Mouse (Mus musculus) forebrain, postnatal 0 days (tissue): ENCODE measurements around the gene Donson. TPM values are rescaled to one million over a fixed set of nuclear protein-coding genes. Genes with fewer than 3 reads are reported as not detected.

Experiments used
- ATAC-seq: fragments of 200-750 bp; cut with Nextera tagmentation; 2 replicates; pipeline ENCODE4 v1.8.0; 2017; ENCODE audit warnings: mild to moderate bottlenecking, moderate library complexity
- DNase-seq: peaks from one replicate; pipeline ENCODE4 v3.0.0-alpha.2; 2015
- H3K27ac ChIP-seq: fragments of 300-500 bp; sonication (generic); 2 replicates; pipeline ENCODE4 v1.5.1; 2014; ENCODE audit warnings: low read depth, mild to moderate bottlenecking, antibody characterized with exemption, low read length, moderate library complexity, mixed read lengths
- H3K27me3 ChIP-seq: fragments of 300-500 bp; sonication (generic); 2 replicates; pipeline ENCODE4 v1.6.1; 2014; ENCODE audit warnings: mild to moderate bottlenecking, low read length, mixed read lengths; ENCODE audit not compliant: insufficient read depth
- H3K36me3 ChIP-seq: fragments of 300-500 bp; sonication (generic); 2 replicates; pipeline ENCODE4 v1.6.1; 2014; ENCODE audit warnings: mild to moderate bottlenecking, moderate library complexity; ENCODE audit not compliant: insufficient read depth
- H3K4me1 ChIP-seq: fragments of 300-500 bp; sonication (generic); 2 replicates; pipeline ENCODE4 v1.6.1; 2014; ENCODE audit warnings: antibody characterized with exemption; ENCODE audit not compliant: insufficient read depth
- H3K4me2 ChIP-seq: fragments of 300-500 bp; sonication (generic); 2 replicates; pipeline ENCODE4 v1.6.1; 2014; ENCODE audit warnings: low read depth, mild to moderate bottlenecking, moderate library complexity
- H3K4me3 ChIP-seq: fragments of 300-500 bp; sonication (generic); 2 replicates; pipeline ENCODE4 v1.5.1; 2014; ENCODE audit warnings: low read depth, low read length, mixed read lengths
- H3K9ac ChIP-seq: fragments of 300-500 bp; sonication (generic); 2 replicates; pipeline ENCODE4 v1.6.1; 2014; ENCODE audit warnings: mild to moderate bottlenecking
- H3K9me3 ChIP-seq: fragments of 300-500 bp; sonication (generic); 2 replicates; pipeline ENCODE4 v1.6.1; 2016; ENCODE audit warnings: low read length
- CTCF ChIP-seq: sonication (generic); IDR thresholded peaks from 2 replicates; pipeline ENCODE4 v1.5.1; 2016; ENCODE audit warnings: antibody characterized with exemption, control low read depth, low read depth
- WGBS: fragments of 180-500 bp; shearing (Covaris S2); extraction: QIAGEN DNeasy Blood & Tissue Kit; methylation state at CpG from one replicate; pipeline ENCODE4 v1.1.7; 2014; 5-methylcytosine and 5-hydroxymethylcytosine counted together
- polyA plus RNA-seq: library from polyadenylated mRNA; unstranded; fragments of >200 nt; fragmentation: Nextera tagmentation; extraction: Ambion mirVana; gene quantifications from 2 replicates; pipeline ENCODE4 v1.2.1, GENCODE M21; 2015
- total RNA-seq: library from RNA; depleted of rRNA; stranded (reverse); fragments of >200 nt; gene quantifications from 2 replicates; pipeline ENCODE4 v1.2.3, GENCODE M21; 2014

The Donson gene
- total and polyA plus RNA-seq, 2 experiments from 2014 or later, result 12.3 to 25.8 TPM

- DNase-seq, result no peak
- no peak for TF ChIP-seq CTCF
- no peaks in the 10 kb centered on the region for H3K27me3 ChIP-seq
- no peak overlapping the region for H3K4me3 ChIP-seq
- H3K9me3 ChIP-seq, result no peaks in the 10 kb centered on the region
- 91% methylated on average over 16 of the region's 16 CpGs for WGBS
- H3K27ac ChIP-seq, result no peak overlapping the region
- ATAC-seq, result no peak
- H3K36me3 ChIP-seq, result peaks cover 81% of the 10 kb centered on the region
- no peaks in the 10 kb centered on the region for H3K4me1 ChIP-seq
- H3K9ac ChIP-seq, result no peak overlapping the region
- no peak overlapping the region for H3K4me2 ChIP-seq
Measured at GRCm38 (mm10) chr16:91662336-91662735, 26.2 kb downstream of the Donson start.

- H3K4me2 ChIP-seq, result no peak overlapping the region
- H3K36me3 ChIP-seq, result peaks cover 82% of the 10 kb centered on the region
- no peak for TF ChIP-seq CTCF
- H3K27ac ChIP-seq, result no peak overlapping the region
- H3K9me3 ChIP-seq, result no peaks in the 10 kb centered on the region
- WGBS, result 16% methylated on average over 1 of the region's 1 CpGs
- H3K27me3 ChIP-seq, result no peaks in the 10 kb centered on the region
- no peak overlapping the region for H3K9ac ChIP-seq
- DNase-seq, result no peak
- no peak for ATAC-seq
- no peak overlapping the region for H3K4me3 ChIP-seq
- no peaks in the 10 kb centered on the region for H3K4me1 ChIP-seq
Measured at GRCm38 (mm10) chr16:91661397-91661796, 27.2 kb downstream of the Donson start.

GRCm38 (mm10) chr16:91659798-91660197, 28.8 kb downstream of the Donson start:
- Histone ChIP-seq H3K9me3 (no peaks in the 10 kb centered on the region), H3K9ac (no peak overlapping the region), H3K4me1 (no peaks in the 10 kb centered on the region), H3K27ac (no peak overlapping the region), H3K27me3 (no peaks in the 10 kb centered on the region), H3K4me3 (no peak overlapping the region), H3K36me3 (peaks cover 82% of the 10 kb centered on the region), H3K4me2 (no peak overlapping the region)
- DNase-seq, result no peak
- ATAC-seq, result no peak
- no peak for TF ChIP-seq CTCF
- 97% methylated on average over 20 of the region's 20 CpGs for WGBS

- WGBS, result 97% methylated on average over 5 of the region's 5 CpGs
Measured at GRCm38 (mm10) chr16:91658471-91658870, 30.1 kb downstream of the Donson start.

GRCm38 (mm10) chr16:91657285-91657684, 31.3 kb downstream of the Donson start:
- no peak for ATAC-seq
- no peaks in the 10 kb centered on the region for H3K9me3 ChIP-seq
- H3K9ac ChIP-seq, result no peak overlapping the region
- no peak overlapping the region for H3K4me3 ChIP-seq
- no peaks in the 10 kb centered on the region for H3K4me1 ChIP-seq
- H3K4me2 ChIP-seq, result no peak overlapping the region
- no peak for DNase-seq
- no peaks in the 10 kb centered on the region for H3K27me3 ChIP-seq
- TF ChIP-seq CTCF, result no peak
- H3K27ac ChIP-seq, result no peak overlapping the region
- WGBS, result 98% methylated on average over 17 of the region's 17 CpGs
- peaks cover 77% of the 10 kb centered on the region for H3K36me3 ChIP-seq

More at GRCm38 (mm10) chr16:91658471-91658870, 30.1 kb downstream of the Donson start:
- no peak overlapping the region for H3K9ac ChIP-seq
- no peaks in the 10 kb centered on the region for H3K27me3 ChIP-seq
- no peak for ATAC-seq
- no peak overlapping the region for H3K27ac ChIP-seq
- H3K4me2 ChIP-seq, result no peak overlapping the region
- H3K4me3 ChIP-seq, result no peak overlapping the region
- H3K4me1 ChIP-seq, result no peaks in the 10 kb centered on the region
- H3K36me3 ChIP-seq, result peaks cover 81% of the 10 kb centered on the region
- no peak for TF ChIP-seq CTCF
- H3K9me3 ChIP-seq, result no peaks in the 10 kb centered on the region
- DNase-seq, result no peak

GRCm38 (mm10) chr16:91655285-91655684, 33.3 kb downstream of the Donson start:
- H3K4me3 ChIP-seq, result no peak overlapping the region
- WGBS, result 97% methylated on average over 9 of the region's 9 CpGs
- ATAC-seq, result no peak

GRCm38 (mm10) chr16:91652191-91652590, 36.4 kb downstream of the Donson start:
- Histone ChIP-seq H3K9me3 (no peaks in the 10 kb centered on the region), H3K9ac (no peak overlapping the region), H3K27ac (no peak overlapping the region), H3K4me2 (no peak overlapping the region), H3K27me3 (no peaks in the 10 kb centered on the region), H3K4me1 (peaks cover 4% of the 10 kb centered on the region; the same call in 1 of the 2 replicates), H3K36me3 (peaks cover 39% of the 10 kb centered on the region), H3K4me3 (no peak overlapping the region)
- TF ChIP-seq CTCF, result no peak
- ATAC-seq (no peak), DNase-seq (no peak)
- 87% methylated on average over 3 of the region's 3 CpGs for WGBS

More at GRCm38 (mm10) chr16:91655285-91655684, 33.3 kb downstream of the Donson start:
- TF ChIP-seq CTCF, result no peak
- no peak overlapping the region for H3K9ac ChIP-seq
- no peaks in the 10 kb centered on the region for H3K27me3 ChIP-seq
- H3K4me1 ChIP-seq, result no peaks in the 10 kb centered on the region
- H3K27ac ChIP-seq, result no peak overlapping the region
- no peak overlapping the region for H3K4me2 ChIP-seq
- DNase-seq, result no peak
- no peaks in the 10 kb centered on the region for H3K9me3 ChIP-seq
- H3K36me3 ChIP-seq, result peaks cover 70% of the 10 kb centered on the region
